Mouse (Mus musculus) C2C12 (cell line): ENCODE data around the gene 1110051M20Rik.

ENCODE experiments used
- CEBPB ChIP-seq: IDR thresholded peaks from one replicate; pipeline ENCODE4 v1.6.1; 2011; ENCODE audit warnings: low read depth, mild to moderate bottlenecking, control low read depth, moderate library complexity
- CTCF ChIP-seq: IDR thresholded peaks from one replicate; pipeline ENCODE4 v1.5.1; 2011; ENCODE audit not compliant: control insufficient read depth, insufficient read depth, insufficient read length
- FOSL1 ChIP-seq: IDR thresholded peaks from one replicate; pipeline ENCODE4 v1.8.0; 2011; ENCODE audit warnings: mild to moderate bottlenecking, low read length; ENCODE audit not compliant: poor library complexity, insufficient read depth, severe bottlenecking
- MAX ChIP-seq: IDR thresholded peaks from one replicate; pipeline ENCODE4 v1.6.1; 2011; ENCODE audit warnings: mild to moderate bottlenecking, control low read depth
- MYOD1 ChIP-seq: IDR thresholded peaks from one replicate; pipeline ENCODE4 v1.6.1; 2011; ENCODE audit warnings: low read depth; ENCODE audit not compliant: control insufficient read depth, insufficient read length
- MYOG ChIP-seq: IDR thresholded peaks from one replicate; pipeline ENCODE4 v1.6.1; 2011; ENCODE audit not compliant: control insufficient read depth, insufficient read length; ENCODE audit errors: extremely low read depth
- USF1 ChIP-seq: IDR thresholded peaks from one replicate; pipeline ENCODE4 v1.6.1; 2011; ENCODE audit warnings: low read depth, mild to moderate bottlenecking, control low read depth, moderate library complexity

- TF ChIP-seq CTCF (peak; percentile 82), MYOD1 (no peak), USF1 (no peak), CEBPB (no peak), FOSL1 (no peak), MAX (no peak), MYOG (no peak)
Measured at GRCm38 (mm10) chr2:91285885-91286505, 158.5 kb downstream of the 1110051M20Rik start.
